Mouse (Mus musculus): ENCODE measurements around the gene Olfr143.

- TF ChIP-seq CTCF (IDR thresholded peaks at IDR 0.05) (no peak), EP300 (IDR thresholded peaks at IDR 0.05) (no peak)
These were observed 38.2 kb downstream of the Olfr143 start, which contains the start of gene Olfr896-ps1 for GRCm38 (mm10) chr9:38290807-38291206.

All from lung, postnatal 0 days (tissue).